Mouse (Mus musculus) gastrocnemius, postnatal 25 days (tissue): Measurements from ENCODE around the gene Plppr1. TPM values are rescaled to one million over a fixed set of nuclear protein-coding genes. Genes with fewer than 3 reads are reported as not detected.

Experiments
- DNase-seq: peaks from one replicate; pipeline ENCODE4 v3.0.0; 2022
- total RNA-seq, 2 experiments: library from RNA; stranded (reverse); gene quantifications; 1 replicate in 1 of 2; 2 replicates in 1 of 2; pipeline ENCODE4 v1.2.3; 2021

Plppr1 gene
- total RNA-seq, 2 experiments from 2014 or later: not detected

GRCm38 (mm10) chr4:49386873-49387272, 327.8 kb downstream of the Plppr1 start:
- DNase-seq: no peak
